Mouse (Mus musculus) cerebellum, postnatal 25 days (tissue): ENCODE results near the gene Tlr8.

Experiments
- DNase-seq, 2 experiments: peaks; one replicate each; pipeline ENCODE4 v3.0.0; 2021; ENCODE audit warnings: mixed read lengths in 2 of 2

Gene Tlr8

DNA sequence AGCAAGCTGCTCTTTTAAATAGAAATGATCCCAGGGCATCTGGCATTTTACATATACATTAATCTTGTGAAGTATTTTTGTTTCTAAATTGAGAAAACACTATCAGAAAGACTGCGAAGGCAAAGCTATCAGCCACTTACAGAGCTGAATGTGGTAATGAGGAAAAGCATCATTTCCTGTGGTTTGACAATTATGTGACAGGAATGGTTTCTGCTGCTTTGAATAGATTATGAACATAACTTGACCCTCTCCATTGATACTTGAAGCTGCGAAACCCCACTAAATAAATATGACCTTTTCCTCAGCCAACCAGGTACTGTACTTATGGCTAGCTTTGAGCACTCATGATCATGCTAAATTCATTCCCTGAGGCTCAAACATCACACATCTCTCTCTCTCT lies 62.8 kb downstream of the Tlr8 start:
- no peak for DNase-seq

DNA sequence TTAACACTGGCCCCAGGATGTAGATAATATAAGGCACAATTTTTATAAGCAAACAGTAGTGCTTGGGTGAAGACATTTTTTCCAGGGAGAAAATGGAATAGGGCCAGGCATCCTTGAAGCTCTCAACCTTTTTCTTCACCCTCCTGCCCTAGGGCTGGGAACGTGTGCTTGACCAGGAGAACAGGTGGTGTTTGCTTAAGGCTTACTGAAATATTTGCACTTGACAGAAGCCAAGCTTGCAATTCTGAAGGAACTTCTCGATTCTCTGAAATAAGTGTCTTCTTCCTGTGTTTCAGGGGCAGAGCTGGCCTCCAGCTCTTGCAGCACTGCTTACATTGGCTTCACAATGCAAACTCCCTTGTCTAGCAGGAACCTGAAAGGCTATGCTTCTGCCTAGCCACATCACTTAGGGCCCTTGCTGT lies 68.9 kb downstream of the Tlr8 start:
- no peak for DNase-seq
